Mouse (Mus musculus): ENCODE results near the gene Cmtm8.

Cmtm8 gene

GRCm38 (mm10) chr9:114827242-114827852 lies 16.6 kb downstream of the Cmtm8 start:
- in situ Hi-C loops (cut with MboI; ENCODE audit: low pct_unique_long_range_greater_than_20kb in 1 of 2, low sequenced_read_pairs in 2 of 2, unreplicated experiment in 1 of 2): no loop called here

- in situ Hi-C loops (cut with MboI; ENCODE audit: low pct_unique_long_range_greater_than_20kb in 1 of 2, low sequenced_read_pairs in 2 of 2, unreplicated experiment in 1 of 2): no loop called here
Measured at GRCm38 (mm10) chr9:114824166-114824565, 19.8 kb downstream of the Cmtm8 start.

GRCm38 (mm10) chr9:114821548-114822289 lies 22.2 kb downstream of the Cmtm8 start:
- in situ Hi-C loops (cut with MboI; ENCODE audit: low pct_unique_long_range_greater_than_20kb in 1 of 2, low sequenced_read_pairs in 2 of 2, unreplicated experiment in 1 of 2): no loop called here

GRCm38 (mm10) chr9:114818918-114819317 lies 25.0 kb downstream of the Cmtm8 start:
- in situ Hi-C loops (cut with MboI; ENCODE audit: low pct_unique_long_range_greater_than_20kb in 1 of 2, low sequenced_read_pairs in 2 of 2, unreplicated experiment in 1 of 2): no loop called here

- in situ Hi-C loops (cut with MboI; ENCODE audit: low pct_unique_long_range_greater_than_20kb in 1 of 2, low sequenced_read_pairs in 2 of 2, unreplicated experiment in 1 of 2): no loop called here
Measured at GRCm38 (mm10) chr9:114817012-114817411, 26.9 kb downstream of the Cmtm8 start.

GRCm38 (mm10) chr9:114816121-114816520 lies 27.8 kb downstream of the Cmtm8 start:
- in situ Hi-C loops (cut with MboI; ENCODE audit: low pct_unique_long_range_greater_than_20kb in 1 of 2, low sequenced_read_pairs in 2 of 2, unreplicated experiment in 1 of 2): no loop called here

GRCm38 (mm10) chr9:114815315-114815714 lies 28.6 kb downstream of the Cmtm8 start:
- in situ Hi-C loops (cut with MboI; ENCODE audit: low pct_unique_long_range_greater_than_20kb in 1 of 2, low sequenced_read_pairs in 2 of 2, unreplicated experiment in 1 of 2): no loop called here

- in situ Hi-C loops (cut with MboI; ENCODE audit: low pct_unique_long_range_greater_than_20kb in 1 of 2, low sequenced_read_pairs in 2 of 2, unreplicated experiment in 1 of 2): no loop called here
Measured at GRCm38 (mm10) chr9:114812001-114812400, 32.0 kb downstream of the Cmtm8 start.

GRCm38 (mm10) chr9:114810837-114811236 lies 33.1 kb downstream of the Cmtm8 start:
- in situ Hi-C loops (cut with MboI; ENCODE audit: low pct_unique_long_range_greater_than_20kb in 1 of 2, low sequenced_read_pairs in 2 of 2, unreplicated experiment in 1 of 2): no loop called here

- in situ Hi-C loops (cut with MboI; ENCODE audit: low pct_unique_long_range_greater_than_20kb in 1 of 2, low sequenced_read_pairs in 2 of 2, unreplicated experiment in 1 of 2): no loop called here
Measured at GRCm38 (mm10) chr9:114808671-114809070, 35.3 kb downstream of the Cmtm8 start.

- in situ Hi-C loops (cut with MboI; ENCODE audit: low pct_unique_long_range_greater_than_20kb in 1 of 2, low sequenced_read_pairs in 2 of 2, unreplicated experiment in 1 of 2): no loop called here
Measured at GRCm38 (mm10) chr9:114807261-114807660, 36.7 kb downstream of the Cmtm8 start.

GRCm38 (mm10) chr9:114805151-114805671 lies 38.7 kb downstream of the Cmtm8 start:
- in situ Hi-C loops (cut with MboI; ENCODE audit: low pct_unique_long_range_greater_than_20kb in 1 of 2, low sequenced_read_pairs in 2 of 2, unreplicated experiment in 1 of 2): no loop called here

GRCm38 (mm10) chr9:114802191-114802590 lies 41.8 kb downstream of the Cmtm8 start:
- in situ Hi-C loops (cut with MboI; ENCODE audit: low pct_unique_long_range_greater_than_20kb in 1 of 2, low sequenced_read_pairs in 2 of 2, unreplicated experiment in 1 of 2): no loop called here

GRCm38 (mm10) chr9:114801301-114801700 lies 42.7 kb downstream of the Cmtm8 start:
- in situ Hi-C loops (cut with MboI; ENCODE audit: low pct_unique_long_range_greater_than_20kb in 1 of 2, low sequenced_read_pairs in 2 of 2, unreplicated experiment in 1 of 2): no loop called here

- in situ Hi-C loops (cut with MboI; ENCODE audit: low pct_unique_long_range_greater_than_20kb in 1 of 2, low sequenced_read_pairs in 2 of 2, unreplicated experiment in 1 of 2): no loop called here
Measured at GRCm38 (mm10) chr9:114799498-114800107, 44.4 kb downstream of the Cmtm8 start.

- in situ Hi-C loops (cut with MboI; ENCODE audit: low pct_unique_long_range_greater_than_20kb in 1 of 2, low sequenced_read_pairs in 2 of 2, unreplicated experiment in 1 of 2): no loop called here
Measured at GRCm38 (mm10) chr9:114798845-114799244, 45.1 kb downstream of the Cmtm8 start.

- in situ Hi-C loops (cut with MboI; ENCODE audit: low pct_unique_long_range_greater_than_20kb in 1 of 2, low sequenced_read_pairs in 2 of 2, unreplicated experiment in 1 of 2): no loop called here
Measured at GRCm38 (mm10) chr9:114797329-114798004, 46.5 kb downstream of the Cmtm8 start.

GRCm38 (mm10) chr9:114796473-114797050 lies 47.4 kb downstream of the Cmtm8 start:
- in situ Hi-C loops (cut with MboI; ENCODE audit: low pct_unique_long_range_greater_than_20kb in 1 of 2, low sequenced_read_pairs in 2 of 2, unreplicated experiment in 1 of 2): no loop called here

GRCm38 (mm10) chr9:114794491-114794890 lies 49.5 kb downstream of the Cmtm8 start:
- in situ Hi-C loops (cut with MboI; ENCODE audit: low pct_unique_long_range_greater_than_20kb in 1 of 2, low sequenced_read_pairs in 2 of 2, unreplicated experiment in 1 of 2): no loop called here

Measured in mouse embryonic stem cell (cell line).